34 mouse cellular contexts compared by ENCODE assay signal in genomic region chr17:25688922-25689321, GRCm38 (mm10). TPM values are rescaled to one million over a fixed set of nuclear protein-coding genes. Genes with fewer than 3 reads are reported as not detected.
"Had no signal": no experiment of that assay in that cellular context is flagged by ENCODE, and none has a peak within 500 bp of the region (broad histone marks: within the 10 kb centered on the region; RNA-seq: fewer than 3 reads in every experiment).

No protein-coding gene starts in this region.

- H3K4me3 ChIP-seq: heart, adult 2 months; heart, embryonic 13.5 days; heart, embryonic 15.5 days; hindbrain, embryonic 13.5 days; hindbrain, embryonic 15.5 days; kidney, embryonic 15.5 days; limb, embryonic 13.5 days; limb, embryonic 15.5 days had no signal

- H3K36me3 ChIP-seq: heart, embryonic 13.5 days; heart, embryonic 15.5 days; hindbrain, embryonic 13.5 days; hindbrain, embryonic 15.5 days; kidney, embryonic 15.5 days; limb, embryonic 13.5 days; limb, embryonic 15.5 days had no signal

- H3K9me3 ChIP-seq: heart, embryonic 13.5 days; heart, embryonic 15.5 days; hindbrain, embryonic 13.5 days; hindbrain, embryonic 15.5 days; kidney, embryonic 15.5 days; limb, embryonic 13.5 days; limb, embryonic 15.5 days had no signal

- H3K4me1 ChIP-seq: heart, embryonic 13.5 days; heart, embryonic 15.5 days; hindbrain, embryonic 13.5 days; hindbrain, embryonic 15.5 days; kidney, embryonic 15.5 days had no signal

- H3K9ac ChIP-seq: heart, embryonic 13.5 days; heart, embryonic 15.5 days; hindbrain, embryonic 13.5 days; hindbrain, embryonic 15.5 days; kidney, embryonic 15.5 days; limb, embryonic 13.5 days; limb, embryonic 15.5 days had no signal

- H3K27ac ChIP-seq: heart, adult 2 months; heart, embryonic 13.5 days; heart, embryonic 15.5 days; hindbrain, embryonic 13.5 days; hindbrain, embryonic 15.5 days; hindbrain, postnatal 0 days; kidney, embryonic 15.5 days; kidney, postnatal 0 days; limb, embryonic 13.5 days; limb, embryonic 15.5 days had no signal

- H3K4me2 ChIP-seq: heart, embryonic 11.5 days; heart, embryonic 13.5 days; heart, embryonic 15.5 days; hindbrain, embryonic 13.5 days; hindbrain, embryonic 15.5 days; kidney, embryonic 15.5 days; limb, embryonic 13.5 days; limb, embryonic 15.5 days had no signal

- ATAC-seq: hindbrain, postnatal 0 days; intestine, embryonic 16.5 days had no signal

- H3K27me3 ChIP-seq: hindbrain, embryonic 15.5 days had no signal

- DNase-seq: gastrocnemius, postnatal 14 days; gastrocnemius, postnatal 36 days; heart, adult 11 months; heart, adult 2 months; heart, postnatal 14 days; heart, postnatal 36 days; kidney, adult 11 months; kidney, adult 2 months; kidney, adult 9 months; kidney, postnatal 14 days; kidney, postnatal 36 days; layer of hippocampus, adult 9-11 months; layer of hippocampus, postnatal 36 days; left cerebral cortex, postnatal 4 days had no signal

RNA-seq across cellular contexts. Expression of gene Gng13, which starts 28.0 kb away (rescaled TPM):
- total RNA-seq: gastrocnemius, adult 18-20 months; gastrocnemius, adult 8-10 months; gastrocnemius, postnatal 14 days; gastrocnemius, postnatal 36 days; hematopoietic stem cell, adult 5-6 weeks had no signal
- polyA plus RNA-seq: gonadal fat pad, adult 2 months; kidney, adult 2 months had no signal

RNA-seq across cellular contexts. Expression of gene Mslnl, which starts 46.9 kb away (rescaled TPM):
- total RNA-seq: gastrocnemius, adult 18-20 months; gastrocnemius, adult 8-10 months; gastrocnemius, postnatal 14 days; gastrocnemius, postnatal 36 days; heart, adult 2 months; heart, postnatal 14 days; heart, postnatal 36 days; hematopoietic stem cell, adult 5-6 weeks; left cerebral cortex, postnatal 10 days; left cerebral cortex, postnatal 4 days had no signal
- polyA plus RNA-seq: heart, embryonic 11.5 days; heart, embryonic 13.5 days; heart, embryonic 15.5 days; heart, postnatal 0 days; hindbrain, embryonic 11.5 days; hindbrain, embryonic 13.5 days; hindbrain, embryonic 15.5 days; hindbrain, postnatal 0 days; intestine, embryonic 14.5 days; kidney, adult 2 months; kidney, postnatal 0 days; limb, embryonic 11.5 days; limb, embryonic 13.5 days had no signal
